Mouse (Mus musculus): ENCODE data around the gene Sash1. TPM values are rescaled to one million over a fixed set of nuclear protein-coding genes. Genes with fewer than 3 reads are reported as not detected.
A peak's percentile ranks its signal among the peaks of the same experiment; 100 is the strongest.

Gene Sash1
- polyA plus RNA-seq, 1 experiment from 2014 or later = 3.9 TPM

DNA sequence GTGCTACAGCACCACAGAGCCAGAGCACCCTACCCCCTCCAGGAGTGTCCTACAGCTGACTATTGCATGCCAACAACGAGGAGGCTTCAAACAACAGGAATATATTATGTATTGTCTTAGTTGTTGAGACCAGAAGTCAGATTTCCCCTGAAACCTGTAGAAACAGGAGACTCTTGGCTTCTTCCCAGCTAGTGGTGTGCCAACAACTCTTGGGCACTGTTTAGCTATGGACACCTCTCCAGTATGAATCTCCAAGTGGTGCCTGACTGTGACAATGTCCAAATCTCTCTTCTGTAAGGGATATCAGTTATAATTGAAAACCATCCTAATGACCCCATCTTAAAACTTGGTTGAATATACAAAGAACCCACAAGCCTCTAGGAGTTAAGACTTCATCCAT, 13.9 kb downstream of the Sash1 start:
- Histone ChIP-seq H3K4me1 (replicated peaks) (0 out of 2 replicates have a peak, but pooled peaks cover 2% of the 10 kb centered on the region), H3K9me3 (no peaks in the 10 kb centered on the region), H3K27me3 (ENCODE audit: insufficient read depth, poor library complexity, severe bottlenecking) (no peaks in the 10 kb centered on the region), H3K27ac (no peak overlapping the region), H3K4me3 (no peak overlapping the region), H3K36me3 (no peaks in the 10 kb centered on the region)
- DNase-seq (ENCODE audit: low spot score) = no peak
- 91% methylated on average over 1 of the region's 1 CpGs for WGBS

DNA sequence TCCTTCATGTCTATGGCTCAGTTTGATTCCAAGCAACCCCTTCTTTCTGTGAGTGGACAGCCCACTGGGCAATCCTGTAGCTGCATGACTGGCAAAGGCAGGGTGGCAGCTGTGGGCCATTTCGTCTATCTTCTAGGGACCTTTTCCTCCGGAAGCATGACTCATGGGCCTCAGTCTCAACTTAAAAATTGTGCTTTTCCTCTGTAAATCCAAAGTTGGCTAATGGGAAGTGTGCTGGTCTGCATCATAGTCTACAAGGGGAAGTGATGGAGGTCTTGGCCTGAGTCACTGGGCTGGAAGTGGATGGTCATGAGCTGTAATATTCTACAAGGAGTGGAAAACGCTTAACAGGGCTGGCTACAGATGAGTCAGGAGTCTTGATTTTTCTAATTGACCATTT, 15.5 kb downstream of the Sash1 start:
- Histone ChIP-seq H3K27ac (no peak overlapping the region), H3K9me3 (no peaks in the 10 kb centered on the region), H3K27me3 (ENCODE audit: insufficient read depth, poor library complexity, severe bottlenecking) (no peaks in the 10 kb centered on the region), H3K36me3 (no peaks in the 10 kb centered on the region), H3K4me3 (no peak overlapping the region), H3K4me1 (replicated peaks) (peaks cover 9% of the 10 kb centered on the region)
- WGBS = 93% methylated on average over 3 of the region's 3 CpGs
- DNase-seq (ENCODE audit: low spot score) = no peak

DNA sequence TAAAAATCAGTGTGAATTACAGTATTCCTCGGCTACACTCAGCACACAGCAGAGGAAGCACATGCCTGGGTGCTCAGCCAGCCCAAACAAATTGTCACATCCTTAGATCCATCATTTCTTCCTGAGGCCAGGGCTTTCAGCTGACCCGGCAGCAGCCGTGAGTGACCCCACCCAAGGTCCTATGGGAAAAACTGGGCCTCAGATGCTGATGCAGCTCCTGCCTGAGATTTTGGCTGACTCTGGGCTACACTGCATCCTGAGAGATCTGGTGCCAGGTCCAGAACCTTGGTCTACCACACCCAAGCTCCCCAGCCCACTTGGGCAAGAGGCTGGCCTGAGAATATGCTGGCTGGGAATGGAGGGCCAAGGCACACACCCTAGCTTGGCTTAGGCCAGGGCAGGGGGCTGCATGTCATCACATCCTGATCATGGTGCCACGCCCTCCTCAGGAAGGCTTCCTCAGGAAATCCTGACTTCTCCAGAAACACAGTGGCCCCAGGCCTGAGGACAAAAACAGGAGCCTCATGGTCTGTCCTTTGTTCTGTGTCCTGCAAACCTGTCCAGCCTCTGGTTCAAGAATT, 19.7 kb downstream of the Sash1 start:
- DNase-seq (ENCODE audit: low spot score) = no peak
- Histone ChIP-seq H3K27me3 (ENCODE audit: insufficient read depth, poor library complexity, severe bottlenecking) (no peaks in the 10 kb centered on the region), H3K4me1 (replicated peaks) (peaks cover 6% of the 10 kb centered on the region), H3K27ac (peak overlapping the region; percentile 69), H3K9me3 (no peaks in the 10 kb centered on the region), H3K36me3 (no peaks in the 10 kb centered on the region), H3K4me3 (no peak overlapping the region)
- WGBS = 80% methylated on average over 4 of the region's 4 CpGs

DNA sequence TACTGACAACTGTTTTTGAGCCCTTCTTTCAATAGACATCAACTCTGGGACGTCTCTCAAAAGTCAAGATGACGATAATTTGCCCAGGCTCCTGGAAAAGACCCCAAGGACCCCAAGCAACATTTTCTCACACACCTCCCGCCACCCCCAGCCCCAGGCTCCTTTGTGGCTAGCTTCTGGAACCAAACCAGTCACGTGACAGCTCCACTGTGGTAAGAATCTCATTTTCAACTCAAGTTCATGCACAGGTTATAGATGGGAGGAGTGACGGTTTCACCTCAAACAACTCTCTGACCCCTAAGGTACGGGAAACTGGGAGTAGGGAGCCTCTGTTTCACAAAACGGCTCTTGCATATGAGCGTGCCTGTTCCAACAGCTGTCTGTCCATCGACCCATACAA, 25.2 kb downstream of the Sash1 start:
- Histone ChIP-seq H3K27me3 (ENCODE audit: insufficient read depth, poor library complexity, severe bottlenecking) (no peaks in the 10 kb centered on the region), H3K9me3 (no peaks in the 10 kb centered on the region), H3K27ac (no peak overlapping the region), H3K4me1 (replicated peaks) (peaks cover 6% of the 10 kb centered on the region), H3K4me3 (no peak overlapping the region), H3K36me3 (no peaks in the 10 kb centered on the region)
- WGBS = 67% methylated on average over 9 of the region's 9 CpGs
- DNase-seq (ENCODE audit: low spot score) = no peak

DNA sequence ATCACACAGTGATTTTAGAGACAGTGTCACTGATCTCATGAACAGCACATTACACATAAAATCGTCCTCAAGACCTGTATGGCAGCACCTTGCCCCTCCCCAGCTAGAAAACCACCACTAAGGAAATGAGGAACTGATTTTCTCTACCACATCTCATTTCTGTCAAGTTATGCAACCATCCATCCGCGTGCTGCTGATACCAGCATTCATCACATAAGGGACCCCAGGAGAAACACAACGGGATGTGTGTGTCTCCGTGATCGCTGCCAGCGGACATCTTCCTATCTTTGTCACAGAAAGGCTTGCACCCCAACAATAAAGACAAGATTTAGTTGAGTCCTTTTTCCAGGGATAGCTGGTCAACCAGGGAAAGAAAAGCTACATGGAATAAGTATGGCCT, 27.2 kb downstream of the Sash1 start:
- Histone ChIP-seq H3K27ac (no peak overlapping the region), H3K36me3 (no peaks in the 10 kb centered on the region), H3K27me3 (ENCODE audit: insufficient read depth, poor library complexity, severe bottlenecking) (no peaks in the 10 kb centered on the region), H3K4me1 (replicated peaks) (peaks cover 6% of the 10 kb centered on the region), H3K9me3 (no peaks in the 10 kb centered on the region), H3K4me3 (no peak overlapping the region)
- 96% methylated on average over 7 of the region's 7 CpGs for WGBS
- DNase-seq (ENCODE audit: low spot score) = no peak

DNA sequence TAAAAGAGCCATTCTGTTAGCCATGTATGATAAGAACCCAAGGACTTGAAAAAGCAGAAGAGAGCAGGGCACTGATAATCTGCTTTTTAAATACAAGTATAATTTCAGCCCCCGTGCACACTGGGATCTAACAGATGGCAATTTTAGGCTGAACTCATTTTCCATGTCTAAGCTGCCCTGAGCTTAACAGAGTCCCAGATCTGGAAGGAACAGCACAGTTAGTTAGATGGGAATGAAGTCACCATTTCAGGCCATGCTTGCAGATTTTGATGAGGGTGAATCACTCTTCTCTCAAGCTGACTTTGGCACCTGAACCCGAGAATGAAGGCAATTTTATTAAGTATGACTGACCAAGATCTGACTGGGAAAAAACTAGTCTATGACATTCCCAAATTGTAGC, 28.9 kb downstream of the Sash1 start:
- Histone ChIP-seq H3K4me1 (replicated peaks) (peaks cover 10% of the 10 kb centered on the region), H3K9me3 (no peaks in the 10 kb centered on the region), H3K27me3 (ENCODE audit: insufficient read depth, poor library complexity, severe bottlenecking) (no peaks in the 10 kb centered on the region), H3K4me3 (no peak overlapping the region), H3K36me3 (no peaks in the 10 kb centered on the region), H3K27ac (no peak overlapping the region)
- WGBS = 87% methylated on average over 2 of the region's 2 CpGs
- DNase-seq (ENCODE audit: low spot score) = no peak

DNA sequence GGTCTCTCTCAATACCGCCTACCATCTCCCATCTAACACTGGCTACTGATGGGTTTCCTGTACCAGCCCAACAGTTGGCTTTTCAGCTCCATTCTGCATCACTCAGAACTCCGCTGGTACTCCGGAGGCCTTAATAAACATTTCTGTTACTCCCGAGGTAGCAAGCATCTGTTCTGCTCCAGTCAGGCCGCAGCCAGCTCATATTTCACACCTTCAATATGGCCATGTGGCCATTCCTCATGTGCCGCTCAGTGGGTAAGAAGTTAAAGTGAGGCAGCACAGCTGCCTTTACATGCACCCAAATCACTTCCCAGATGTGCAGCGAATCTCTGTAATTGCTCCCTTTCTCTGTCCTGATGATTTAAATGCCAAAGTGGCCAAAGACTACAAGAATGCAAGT, 32.5 kb downstream of the Sash1 start:
- peaks cover 10% of the 10 kb centered on the region for H3K36me3 ChIP-seq
- H3K4me3 ChIP-seq = no peak overlapping the region
- no peaks in the 10 kb centered on the region for H3K27me3 ChIP-seq (ENCODE audit: insufficient read depth, poor library complexity, severe bottlenecking)
- H3K9me3 ChIP-seq = no peaks in the 10 kb centered on the region
- no peak overlapping the region for H3K27ac ChIP-seq
- DNase-seq (ENCODE audit: low spot score) = no peak
- WGBS = 71% methylated on average over 7 of the region's 7 CpGs
- 0 out of 2 replicates have a peak, but pooled peaks cover 9% of the 10 kb centered on the region for H3K4me1 ChIP-seq (replicated peaks)

DNA sequence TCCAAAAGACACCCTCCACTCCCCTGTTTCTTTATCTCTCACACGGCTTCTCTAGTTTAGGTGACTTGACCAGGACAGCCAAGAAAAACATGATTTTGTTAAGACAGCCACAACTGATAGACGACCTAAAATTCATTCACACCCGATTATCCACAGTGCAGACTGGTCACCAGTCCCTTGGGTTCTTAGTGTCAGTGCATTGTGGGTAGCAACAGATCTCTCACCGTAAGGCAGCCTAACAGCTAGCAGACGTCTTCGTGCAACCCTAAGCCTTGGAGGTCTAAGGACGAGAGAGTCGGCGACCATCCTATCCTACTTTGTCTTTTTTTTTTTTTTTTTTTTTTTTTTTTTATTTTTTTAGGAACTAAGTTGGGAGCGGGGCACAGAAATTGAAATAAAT, 34.2 kb downstream of the Sash1 start:
- 87% methylated on average over 10 of the region's 10 CpGs for WGBS
- Histone ChIP-seq H3K27me3 (ENCODE audit: insufficient read depth, poor library complexity, severe bottlenecking) (no peaks in the 10 kb centered on the region), H3K36me3 (peaks cover 21% of the 10 kb centered on the region), H3K4me1 (replicated peaks) (0 out of 2 replicates have a peak, but pooled peaks cover 9% of the 10 kb centered on the region), H3K9me3 (no peaks in the 10 kb centered on the region), H3K27ac (no peak overlapping the region), H3K4me3 (no peak overlapping the region)
- DNase-seq (ENCODE audit: low spot score) = no peak

DNA sequence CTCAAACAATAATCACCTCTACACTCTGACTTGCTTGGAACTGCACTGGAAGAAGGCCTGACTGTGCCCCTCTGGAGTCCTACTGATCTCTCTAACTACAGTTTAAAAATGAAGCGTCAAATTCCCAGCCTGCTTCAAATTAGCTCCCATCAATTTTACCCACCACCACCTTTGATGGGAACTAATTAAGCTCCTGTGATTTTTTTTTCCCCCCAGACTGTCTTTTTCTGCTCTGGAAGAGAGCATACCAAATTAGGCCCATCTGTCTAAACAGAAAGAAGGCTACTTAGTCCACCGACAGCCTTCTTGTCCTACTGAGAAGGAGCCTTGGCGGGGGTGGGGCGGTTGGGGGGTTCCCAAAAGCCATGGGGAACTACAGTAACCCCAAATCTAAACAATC, 37.9 kb downstream of the Sash1 start:
- WGBS = 62% methylated on average over 4 of the region's 4 CpGs
- Histone ChIP-seq H3K4me3 (no peak overlapping the region), H3K27me3 (ENCODE audit: insufficient read depth, poor library complexity, severe bottlenecking) (no peaks in the 10 kb centered on the region), H3K9me3 (no peaks in the 10 kb centered on the region), H3K36me3 (peaks cover 27% of the 10 kb centered on the region), H3K4me1 (replicated peaks) (peaks cover 14% of the 10 kb centered on the region; the same call in 1 of the 2 replicates), H3K27ac (no peak overlapping the region)
- DNase-seq (ENCODE audit: low spot score) = no peak

DNA sequence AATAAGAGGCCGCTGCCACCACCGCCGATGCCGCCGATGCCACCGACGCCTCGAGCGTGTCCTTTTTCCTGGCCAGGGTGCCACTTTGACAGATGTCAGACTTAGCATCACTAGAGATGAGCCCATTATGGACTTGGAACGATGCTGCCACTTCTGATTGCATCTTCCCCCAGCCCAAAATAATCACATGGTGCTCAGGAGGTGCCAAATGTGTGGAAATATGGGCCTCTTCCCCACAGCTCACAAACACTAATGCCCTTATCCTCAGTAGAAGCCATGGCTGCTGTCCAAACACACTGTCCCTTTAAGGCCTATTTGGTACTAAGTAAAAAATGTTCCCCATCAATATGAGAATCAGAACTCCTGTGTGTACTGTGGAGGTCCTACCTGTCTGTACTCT, 39.6 kb downstream of the Sash1 start:
- H3K36me3 ChIP-seq = peaks cover 27% of the 10 kb centered on the region
- 97% methylated on average over 10 of the region's 10 CpGs for WGBS
- no peaks in the 10 kb centered on the region for H3K9me3 ChIP-seq
- no peaks in the 10 kb centered on the region for H3K27me3 ChIP-seq (ENCODE audit: insufficient read depth, poor library complexity, severe bottlenecking)
- no peak overlapping the region for H3K27ac ChIP-seq
- no peak overlapping the region for H3K4me3 ChIP-seq
- peaks cover 14% of the 10 kb centered on the region; the same call in 1 of the 2 replicates for H3K4me1 ChIP-seq (replicated peaks)
- DNase-seq (ENCODE audit: low spot score) = no peak

DNA sequence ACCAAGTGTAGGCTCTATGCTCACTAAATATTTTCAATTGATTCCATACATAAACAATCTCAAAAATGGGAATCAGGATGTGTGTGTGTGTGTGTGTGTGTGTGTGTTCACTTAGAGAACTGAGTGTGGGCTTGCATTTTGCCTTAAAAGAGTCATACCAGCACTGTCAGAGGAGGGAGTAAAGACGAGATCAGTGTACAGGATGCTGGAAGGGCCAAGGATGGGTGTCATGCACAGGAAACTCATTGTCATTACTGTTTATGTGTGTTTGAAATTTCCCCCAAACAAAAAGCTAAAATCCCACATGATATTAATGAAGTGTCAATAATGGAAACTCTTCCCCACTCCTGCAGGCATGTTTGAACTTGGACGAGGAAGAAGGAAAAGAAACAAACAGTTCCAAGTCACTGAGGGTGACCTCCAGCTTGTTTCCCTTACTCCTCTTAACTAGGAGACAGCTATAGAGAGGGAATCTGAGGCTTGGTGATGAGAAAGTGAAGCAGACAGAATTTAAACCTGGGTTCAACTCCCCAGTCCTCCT, 40.6 kb downstream of the Sash1 start:
- H3K9me3 ChIP-seq = no peaks in the 10 kb centered on the region
- no peaks in the 10 kb centered on the region for H3K27me3 ChIP-seq (ENCODE audit: insufficient read depth, poor library complexity, severe bottlenecking)
- no peak for DNase-seq (ENCODE audit: low spot score)
- no peak overlapping the region for H3K4me3 ChIP-seq
- H3K4me1 ChIP-seq (replicated peaks) = peaks cover 9% of the 10 kb centered on the region; the same call in 1 of the 2 replicates
- H3K27ac ChIP-seq = no peak overlapping the region
- H3K36me3 ChIP-seq = peaks cover 27% of the 10 kb centered on the region
- WGBS = 73% methylated on average over 2 of the region's 2 CpGs

DNA sequence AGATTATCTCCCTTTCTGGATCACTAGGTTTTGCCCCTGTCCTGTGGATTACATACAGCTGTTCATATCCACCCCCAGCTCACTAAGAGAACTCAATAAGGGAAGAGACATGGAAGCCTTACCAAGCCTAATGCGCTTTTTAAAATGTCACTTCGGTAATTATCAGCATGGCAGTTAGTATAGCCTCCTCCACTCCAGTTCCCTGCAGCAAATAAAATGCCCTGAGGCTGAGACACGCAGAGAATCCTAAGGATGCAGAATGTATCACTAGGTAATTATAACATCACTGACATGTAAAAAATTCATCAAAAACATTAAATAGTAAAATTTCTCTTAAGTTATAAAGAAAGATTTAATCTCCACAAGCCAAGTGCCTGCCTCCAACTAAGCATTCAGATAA, 45.9 kb downstream of the Sash1 start:
- Histone ChIP-seq H3K4me1 (replicated peaks) (peaks cover 9% of the 10 kb centered on the region; the same call in 1 of the 2 replicates), H3K27me3 (ENCODE audit: insufficient read depth, poor library complexity, severe bottlenecking) (no peaks in the 10 kb centered on the region), H3K27ac (no peak overlapping the region), H3K36me3 (0 out of 2 replicates have a peak, but pooled peaks cover 4% of the 10 kb centered on the region), H3K9me3 (no peaks in the 10 kb centered on the region), H3K4me3 (no peak overlapping the region)
- 79% methylated on average over 3 of the region's 3 CpGs for WGBS
- DNase-seq (ENCODE audit: low spot score) = no peak

DNA sequence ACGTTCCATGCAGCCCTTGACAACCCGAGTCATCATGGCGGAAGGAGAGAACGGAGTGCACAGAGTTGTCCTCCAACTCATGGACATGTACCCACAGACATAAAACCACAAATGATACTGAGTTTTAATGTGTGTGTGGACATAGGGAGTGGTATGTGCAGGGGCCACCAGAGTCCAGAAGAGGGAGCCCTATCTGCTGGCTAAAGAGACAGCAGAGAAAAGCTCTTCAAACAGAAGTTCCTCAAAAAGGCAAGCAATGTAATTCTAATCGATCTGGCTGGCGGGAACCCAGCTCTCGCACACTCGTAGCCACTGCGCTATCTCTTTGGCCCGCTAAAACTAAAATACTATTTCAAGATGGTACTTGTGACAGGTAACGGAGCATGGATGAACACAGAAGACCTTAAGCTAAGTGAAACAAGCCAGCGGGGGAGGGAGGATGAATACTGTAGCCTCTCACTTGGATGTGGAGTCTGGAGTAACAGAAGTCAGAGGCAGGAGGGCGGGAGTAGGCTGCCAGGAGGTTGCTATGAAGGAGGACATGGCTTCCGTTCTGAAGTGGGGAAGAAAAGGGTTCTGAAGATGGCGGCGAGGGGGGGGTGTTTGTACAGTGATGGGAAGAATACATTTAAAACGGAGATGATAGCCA, 51.9 kb downstream of the Sash1 start:
- 92% methylated on average over 17 of the region's 17 CpGs for WGBS
- DNase-seq (ENCODE audit: low spot score) = no peak
- Histone ChIP-seq H3K4me1 (replicated peaks) (no peaks in the 10 kb centered on the region), H3K36me3 (no peaks in the 10 kb centered on the region; the same call in 1 of the 2 replicates), H3K27ac (no peak overlapping the region), H3K27me3 (ENCODE audit: insufficient read depth, poor library complexity, severe bottlenecking) (no peaks in the 10 kb centered on the region), H3K9me3 (no peaks in the 10 kb centered on the region), H3K4me3 (no peak overlapping the region)

All from hindbrain, embryonic 10.5 days (tissue).